Mouse (Mus musculus) forebrain, embryonic 12.5 days (tissue): Measurements from ENCODE around the gene Ints14. TPM values are rescaled to one million over a fixed set of nuclear protein-coding genes. Genes with fewer than 3 reads are reported as not detected.
A peak's percentile ranks its signal among the peaks of the same experiment; 100 is the strongest.
"Not testable (repeated sequence)": the region's sequence is repeated elsewhere in the genome, so short reads cannot be mapped to it uniquely, and the experiment has no call there.

Experiments used
- ATAC-seq: fragments of 200-750 bp; cut with Nextera tagmentation; 2 replicates; pipeline ENCODE4 v1.8.0; 2017; ENCODE audit warnings: moderate TSS enrichment; ENCODE audit not compliant: low FRiP score
- H3K27ac ChIP-seq: fragments of 300-500 bp; sonication (generic); 2 replicates; pipeline ENCODE4 v1.5.1; 2016; ENCODE audit warnings: mild to moderate bottlenecking
- H3K27me3 ChIP-seq: fragments of 300-500 bp; sonication (generic); 2 replicates; pipeline ENCODE4 v1.6.1; 2016; ENCODE audit warnings: mild to moderate bottlenecking
- H3K36me3 ChIP-seq: fragments of 300-500 bp; sonication (generic); replicated peaks from 2 replicates; pipeline ENCODE4 v1.6.1; 2016; ENCODE audit warnings: mild to moderate bottlenecking
- H3K4me1 ChIP-seq: fragments of 300-500 bp; sonication (generic); 2 replicates; pipeline ENCODE4 v1.6.1; 2016
- H3K4me2 ChIP-seq: fragments of 300-500 bp; sonication (generic); 2 replicates; pipeline ENCODE4 v1.6.1; 2016; ENCODE audit warnings: mild to moderate bottlenecking, moderate library complexity
- H3K4me3 ChIP-seq: fragments of 300-500 bp; sonication (generic); replicated peaks from 2 replicates; pipeline ENCODE4 v1.5.1; 2016; ENCODE audit warnings: mild to moderate bottlenecking
- H3K9ac ChIP-seq: fragments of 300-500 bp; sonication (generic); 2 replicates; pipeline ENCODE4 v1.6.1; 2016; ENCODE audit warnings: mild to moderate bottlenecking
- H3K9me3 ChIP-seq: fragments of 300-500 bp; sonication (generic); 2 replicates; pipeline ENCODE4 v1.6.1; 2016
- WGBS: fragments of 180-500 bp; shearing (Covaris S2); methylation state at CpG from one replicate; pipeline ENCODE4 v1.1.7; 2016; 5-methylcytosine and 5-hydroxymethylcytosine counted together
- microRNA-seq: library from miRNA; unstranded; fragments of <30 nt; microRNA quantifications from one replicate; pipeline ENCODE4, GENCODE M21; 2017
- polyA plus RNA-seq: library from polyadenylated mRNA; unstranded; fragments of >200 nt; fragmentation: Nextera tagmentation; extraction: Ambion mirVana; gene quantifications from 2 replicates; pipeline ENCODE4 v1.2.1, GENCODE M21; 2016

The Ints14 gene
- polyA plus RNA-seq, 1 experiment from 2014 or later = 60.9 TPM

DNA sequence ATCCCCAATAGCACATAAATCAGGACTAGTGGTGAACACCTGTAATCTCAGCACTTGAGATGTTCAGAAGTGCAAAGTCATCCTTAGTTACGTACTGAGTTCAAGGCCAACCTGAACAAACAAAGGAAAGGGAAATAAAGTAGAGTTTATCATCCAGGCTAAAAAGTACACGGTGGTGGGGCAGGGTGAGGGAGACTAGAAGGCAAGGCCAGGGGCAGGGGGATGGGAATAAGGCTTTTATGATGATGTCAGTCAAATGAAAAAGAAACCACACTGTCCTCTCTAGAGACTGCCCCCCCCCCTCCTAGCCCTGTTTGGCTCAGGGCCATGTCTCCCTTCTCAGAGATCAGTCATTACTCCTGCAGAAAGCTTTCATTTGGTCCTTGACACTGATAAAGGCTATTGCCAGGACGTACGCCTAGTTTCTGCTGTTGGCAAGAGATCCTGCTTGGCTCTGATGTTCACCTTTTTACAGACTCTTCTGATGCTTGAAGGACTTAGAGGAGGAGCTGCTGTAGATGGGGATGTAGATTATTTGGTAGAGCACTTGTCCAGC, 62.0 kb downstream of the Ints14 start:
- Histone ChIP-seq H3K27ac (no peak overlapping the region), H3K4me1 (peaks cover 39% of the 10 kb centered on the region), H3K9me3 (no peaks in the 10 kb centered on the region), H3K36me3 (no peaks in the 10 kb centered on the region), H3K4me3 (no peak overlapping the region), H3K9ac (no peak overlapping the region), H3K27me3 (peaks cover 18% of the 10 kb centered on the region), H3K4me2 (no peak overlapping the region)
- ATAC-seq = no peak
- WGBS = 77% methylated on average over 4 of the region's 4 CpGs

- no peak overlapping the region for H3K4me2 ChIP-seq
- H3K9ac ChIP-seq = no peak overlapping the region
- H3K36me3 ChIP-seq = no peaks in the 10 kb centered on the region
- H3K9me3 ChIP-seq = no peaks in the 10 kb centered on the region
- no peak overlapping the region for H3K27ac ChIP-seq
- no peak overlapping the region for H3K4me3 ChIP-seq
- no peak for ATAC-seq
- H3K4me1 ChIP-seq = peaks cover 34% of the 10 kb centered on the region
- 91% methylated on average over 3 of the region's 3 CpGs for WGBS
- peaks cover 18% of the 10 kb centered on the region for H3K27me3 ChIP-seq
Observed at GRCm38 (mm10) chr9:65023447-65023846, 62.7 kb downstream of the Ints14 start.

GRCm38 (mm10) chr9:65027241-65027640, 66.5 kb downstream of the Ints14 start:
- Histone ChIP-seq H3K4me1 (peaks cover 6% of the 10 kb centered on the region), H3K27ac (no peak overlapping the region), H3K9me3 (no peaks in the 10 kb centered on the region), H3K27me3 (peaks cover 18% of the 10 kb centered on the region), H3K4me2 (no peak overlapping the region), H3K9ac (no peak overlapping the region), H3K36me3 (no peaks in the 10 kb centered on the region), H3K4me3 (no peak overlapping the region)
- WGBS = 86% methylated on average over 7 of the region's 7 CpGs
- ATAC-seq = no peak

- peaks cover 11% of the 10 kb centered on the region for H3K27me3 ChIP-seq
- H3K27ac ChIP-seq = no peak overlapping the region
- peaks cover 5% of the 10 kb centered on the region for H3K4me1 ChIP-seq
- ATAC-seq = no peak
- WGBS = 87% methylated on average over 5 of the region's 5 CpGs
- no peak overlapping the region for H3K9ac ChIP-seq
- no peak overlapping the region for H3K4me3 ChIP-seq
- no peaks in the 10 kb centered on the region for H3K36me3 ChIP-seq
- H3K9me3 ChIP-seq = no peaks in the 10 kb centered on the region
- H3K4me2 ChIP-seq = no peak overlapping the region
Observed at GRCm38 (mm10) chr9:65028313-65028712, 67.6 kb downstream of the Ints14 start.

GRCm38 (mm10) chr9:65031355-65031754, 70.7 kb downstream of the Ints14 start:
- H3K9ac ChIP-seq, H3K4me3 ChIP-seq, H3K9me3 ChIP-seq, H3K27me3 ChIP-seq, H3K27ac ChIP-seq, H3K4me1 ChIP-seq, H3K36me3 ChIP-seq, H3K4me2 ChIP-seq, ATAC-seq: not testable (repeated sequence)
- WGBS = 74% methylated on average over 5 of the region's 5 CpGs

- Histone ChIP-seq H3K4me3 (peak overlapping the region; percentile 72), H3K4me1 (peaks cover 8% of the 10 kb centered on the region), H3K27ac (0 out of 2 replicates have a peak overlapping the region, but pooled peaks have one; percentile 77), H3K27me3 (no peaks in the 10 kb centered on the region), H3K9me3 (no peaks in the 10 kb centered on the region), H3K36me3 (peaks cover 7% of the 10 kb centered on the region), H3K9ac (no peak overlapping the region), H3K4me2 (peak overlapping the region; percentile 91)
- ATAC-seq = no peak
- 33% methylated on average over 4 of the region's 4 CpGs for WGBS
Observed at GRCm38 (mm10) chr9:65031894-65032268, 71.2 kb downstream of the Ints14 start.

DNA sequence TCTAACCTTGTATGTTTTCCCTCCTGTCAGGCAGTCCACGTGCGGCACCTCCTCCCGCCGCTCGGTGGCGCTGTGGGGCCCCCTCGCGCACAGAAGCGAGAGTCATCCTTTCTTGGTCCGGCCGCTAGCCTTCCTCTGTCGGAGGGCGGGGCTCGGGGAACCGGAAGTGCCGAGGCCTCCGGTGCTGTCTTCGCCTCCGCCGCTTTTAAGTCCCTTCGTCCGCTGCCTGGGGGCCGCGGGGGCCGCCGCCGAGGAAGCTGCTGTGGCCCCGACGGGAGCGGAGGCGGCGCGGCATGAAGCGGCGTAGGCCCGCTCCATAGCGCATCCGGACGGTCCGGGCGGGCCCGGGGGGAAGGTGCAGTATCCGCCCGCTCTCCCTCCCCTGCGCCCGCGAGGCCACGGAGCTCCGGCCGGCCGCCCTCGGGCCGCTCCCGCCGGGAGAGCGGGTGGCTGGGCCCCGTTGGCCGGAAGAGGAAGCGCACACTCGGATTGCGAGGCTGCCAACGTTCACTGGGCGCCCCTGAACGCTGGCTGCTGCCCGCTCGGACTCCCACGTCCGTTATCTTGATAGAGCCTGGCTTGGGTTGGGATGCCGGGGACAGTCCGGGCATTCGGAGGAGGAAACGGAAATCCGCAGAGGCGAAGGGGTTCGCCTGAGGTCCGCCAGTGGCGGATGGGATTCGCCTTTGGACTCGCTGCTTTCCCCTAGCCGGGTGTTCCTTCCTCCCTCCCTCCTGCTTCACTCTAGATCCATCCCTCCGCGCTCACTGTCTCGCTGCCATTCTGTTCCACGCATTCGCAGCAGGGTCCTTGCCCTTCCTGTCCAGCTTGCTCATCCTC, 71.8 kb downstream of the Ints14 start, which contains the start of gene Dpp8:
Gene Dpp8 (plus strand): TSS at position 146 of the 840 bp plus-strand sequence.
- peak; percentile 93 for ATAC-seq
- H3K4me1 ChIP-seq = peaks cover 8% of the 10 kb centered on the region
- H3K4me2 ChIP-seq = peak within 1 kb of the TSS; percentile 91
- no peaks in the 10 kb centered on the region for H3K9me3 ChIP-seq
- peak within 1 kb of the TSS; percentile 72 for H3K4me3 ChIP-seq
- peaks cover 10% of the 10 kb centered on the region for H3K36me3 ChIP-seq
- no peaks in the 10 kb centered on the region for H3K27me3 ChIP-seq
- H3K9ac ChIP-seq = peak within 1 kb of the TSS; percentile 95
- under 1% methylated on average over 84 of the region's 85 CpGs for WGBS
- H3K27ac ChIP-seq = peak within 1 kb of the TSS; percentile 77

DNA sequence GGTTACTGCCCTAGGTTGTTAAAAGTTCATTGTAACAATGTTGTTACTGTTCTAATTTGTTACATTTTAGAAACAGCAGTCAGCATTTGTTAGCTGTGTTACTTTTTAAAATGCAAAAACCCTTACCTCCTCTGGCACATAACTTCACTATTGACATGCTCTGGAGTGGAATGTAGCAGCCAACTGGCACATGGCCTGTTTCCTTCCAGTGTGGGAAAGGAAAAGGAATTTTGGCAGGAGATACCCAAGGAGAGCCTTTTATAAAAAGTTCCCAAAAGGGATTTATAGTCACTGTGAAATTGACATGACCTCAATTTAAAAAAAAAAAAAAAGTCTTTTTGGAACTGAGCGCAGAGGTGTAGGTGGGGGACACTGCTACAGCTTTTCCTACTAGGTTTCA, 75.8 kb downstream of the Ints14 start:
- ATAC-seq = no peak
- Histone ChIP-seq H3K9me3 (no peaks in the 10 kb centered on the region), H3K4me3 (no peak overlapping the region), H3K27ac (no peak overlapping the region), H3K4me1 (peaks cover 8% of the 10 kb centered on the region), H3K4me2 (no peak overlapping the region), H3K27me3 (no peaks in the 10 kb centered on the region), H3K36me3 (peaks cover 46% of the 10 kb centered on the region), H3K9ac (no peak overlapping the region)
- WGBS = 95% methylated on average over 1 of the region's 1 CpGs

Small RNAs within 50 kb of the gene (microRNA-seq; reads per million reads assigned to microRNA genes)
- not detected for gene Gm25640

Other genes starting within 250 kb of the Ints14 start
- 259 and 279 TPM in 2 replicates for gene Rab11a, start 223.1 kb upstream of the Ints14 start, polyA plus RNA-seq
- 9.9 and 11.4 TPM in 2 replicates for gene Dennd4a, start 149.6 kb upstream of the Ints14 start, polyA plus RNA-seq
- gene Slc24a1, start 9.3 kb upstream of the Ints14 start, polyA plus RNA-seq = 0.11 TPM in 1 of 2 replicates, not detected in the other
- 138 and 140 TPM in 2 replicates for gene Hacd3, start 60.8 kb downstream of the Ints14 start, polyA plus RNA-seq
- gene Dpp8, start 71.5 kb downstream of the Ints14 start, polyA plus RNA-seq = 57.8 and 60.7 TPM in 2 replicates
- 14.1 and 14.4 TPM in 2 replicates for gene Igdcc4, start 140.6 kb downstream of the Ints14 start, polyA plus RNA-seq
- gene Igdcc3, start 180.3 kb downstream of the Ints14 start, polyA plus RNA-seq = 40.0 and 40.8 TPM in 2 replicates
- gene Parp16, start 234.4 kb downstream of the Ints14 start, polyA plus RNA-seq = 5.7 and 5.9 TPM in 2 replicates